In the genomic region with DNA sequence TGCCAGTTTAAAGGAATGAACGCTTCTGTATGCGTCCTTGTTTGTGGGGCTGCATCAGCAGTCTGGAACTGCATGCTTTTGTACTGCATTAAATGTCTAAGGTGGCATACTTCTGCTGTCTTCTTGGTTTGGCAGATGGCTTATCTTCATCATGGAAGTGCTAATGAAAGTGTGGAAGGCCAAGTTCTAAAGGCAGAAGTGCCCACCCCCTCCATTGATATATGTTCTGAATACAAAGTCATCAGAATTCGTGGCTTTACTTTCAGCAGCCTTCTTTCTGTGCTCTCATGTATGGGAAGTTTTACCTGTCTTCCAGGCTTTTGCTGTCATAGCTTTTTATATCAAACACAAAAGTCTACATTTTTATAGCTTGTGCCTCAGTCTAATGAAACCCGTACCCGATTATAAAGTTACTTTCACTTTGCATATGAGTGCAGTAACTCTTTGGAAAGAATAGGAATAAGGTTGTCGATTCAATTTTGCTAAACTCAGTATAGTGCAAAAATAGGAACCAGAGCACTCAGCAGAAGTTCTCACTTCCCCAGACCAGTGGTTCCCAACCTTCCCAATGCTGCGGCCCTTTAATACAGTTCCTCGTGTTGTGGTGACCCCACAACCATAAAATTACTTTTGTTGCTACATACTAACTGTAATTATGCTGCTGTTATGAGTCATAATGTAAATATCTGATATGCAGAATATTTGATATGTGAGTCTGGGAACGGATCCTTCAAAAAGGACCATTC, we compare ENCODE assay signal across 1 mouse cellular context.
TF ChIP-seq lines count a peak whose summit lies in the region.

No protein-coding gene starts in this region.

TF ChIP-seq in MEL, 35 proteins besides CTCF, POLR2A, EP300 and RAD21 (continued from another document):
- TF ChIP-seq USF2 (IDR thresholded peaks at IDR 0.05; ENCODE audit: borderline replicate concordance in 1 of 2, insufficient read depth in 1 of 2, low read depth in 1 of 2, low read length in 2 of 2) (no peak), GATA1 (IDR thresholded peaks at IDR 0.05; ENCODE audit: low read depth, low read length) (0 out of 2 replicates have a peak, but pooled peaks have one; percentile 5), MAX (IDR thresholded peaks at IDR 0.05; ENCODE audit: low read length) (no peak)
